Mouse (Mus musculus) adrenal gland, postnatal 10 days (tissue): ENCODE measurements around the gene Elf1. TPM values are rescaled to one million over a fixed set of nuclear protein-coding genes. Genes with fewer than 3 reads are reported as not detected.
"Not testable (repeated sequence)": the region's sequence is repeated elsewhere in the genome, so short reads cannot be mapped to it uniquely, and the experiment has no call there.

Experiments
- DNase-seq: peaks from one replicate; pipeline ENCODE4 v3.0.0; 2021; ENCODE audit warnings: mixed read lengths
- total RNA-seq, 2 experiments: library from RNA; stranded (reverse); gene quantifications; 2 replicates each; pipeline ENCODE4 v1.2.3; 2021

The Elf1 gene
- total RNA-seq, 2 experiments from 2014 or later: 24.7 to 27.4 TPM

- DNase-seq: no peak
Observed at GRCm38 (mm10) chr14:79521471-79522117, 40.6 kb downstream of the Elf1 start.

DNA sequence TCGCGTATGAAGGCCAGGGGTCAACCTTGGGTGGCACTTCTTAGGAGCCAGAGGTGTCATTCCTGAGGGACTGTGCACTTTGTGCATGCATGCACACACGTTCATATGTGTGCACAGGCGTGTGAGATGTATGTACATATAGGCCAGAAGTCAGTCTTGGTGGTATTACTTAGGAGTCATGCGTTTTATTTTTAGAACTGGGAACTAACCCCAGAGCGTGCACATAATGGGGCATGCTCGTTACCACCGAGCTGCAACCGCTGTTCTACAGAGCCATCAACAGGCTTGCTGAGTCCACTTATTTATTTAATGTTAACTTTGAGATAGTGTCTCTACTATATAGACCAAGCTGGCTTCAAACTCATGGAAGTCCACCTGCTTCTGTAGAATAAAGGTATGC lies 41.4 kb downstream of the Elf1 start:
- DNase-seq: no peak

GRCm38 (mm10) chr14:79526106-79526505 lies 45.1 kb downstream of the Elf1 start:
- not testable (repeated sequence) for DNase-seq

DNA sequence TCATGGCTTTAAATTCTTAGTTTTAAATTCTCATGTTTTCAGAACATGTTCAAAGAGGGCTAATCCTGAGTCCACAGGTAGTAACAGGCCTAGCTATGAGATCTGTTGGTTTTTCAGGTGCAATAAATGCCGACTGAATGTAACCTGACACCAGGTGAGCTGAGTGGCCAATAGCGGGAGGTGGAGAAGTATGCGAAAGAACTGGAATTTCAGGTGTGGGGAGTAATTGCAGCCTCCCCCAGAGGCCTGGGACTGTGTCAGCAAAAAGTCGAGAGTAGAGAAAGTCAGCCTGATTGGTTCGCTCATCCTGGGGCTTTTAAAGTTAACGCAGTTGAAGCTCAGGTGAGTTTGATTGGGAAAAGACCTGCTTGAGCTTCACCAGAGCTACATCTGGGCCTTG lies 46.7 kb downstream of the Elf1 start:
- no peak for DNase-seq

DNA sequence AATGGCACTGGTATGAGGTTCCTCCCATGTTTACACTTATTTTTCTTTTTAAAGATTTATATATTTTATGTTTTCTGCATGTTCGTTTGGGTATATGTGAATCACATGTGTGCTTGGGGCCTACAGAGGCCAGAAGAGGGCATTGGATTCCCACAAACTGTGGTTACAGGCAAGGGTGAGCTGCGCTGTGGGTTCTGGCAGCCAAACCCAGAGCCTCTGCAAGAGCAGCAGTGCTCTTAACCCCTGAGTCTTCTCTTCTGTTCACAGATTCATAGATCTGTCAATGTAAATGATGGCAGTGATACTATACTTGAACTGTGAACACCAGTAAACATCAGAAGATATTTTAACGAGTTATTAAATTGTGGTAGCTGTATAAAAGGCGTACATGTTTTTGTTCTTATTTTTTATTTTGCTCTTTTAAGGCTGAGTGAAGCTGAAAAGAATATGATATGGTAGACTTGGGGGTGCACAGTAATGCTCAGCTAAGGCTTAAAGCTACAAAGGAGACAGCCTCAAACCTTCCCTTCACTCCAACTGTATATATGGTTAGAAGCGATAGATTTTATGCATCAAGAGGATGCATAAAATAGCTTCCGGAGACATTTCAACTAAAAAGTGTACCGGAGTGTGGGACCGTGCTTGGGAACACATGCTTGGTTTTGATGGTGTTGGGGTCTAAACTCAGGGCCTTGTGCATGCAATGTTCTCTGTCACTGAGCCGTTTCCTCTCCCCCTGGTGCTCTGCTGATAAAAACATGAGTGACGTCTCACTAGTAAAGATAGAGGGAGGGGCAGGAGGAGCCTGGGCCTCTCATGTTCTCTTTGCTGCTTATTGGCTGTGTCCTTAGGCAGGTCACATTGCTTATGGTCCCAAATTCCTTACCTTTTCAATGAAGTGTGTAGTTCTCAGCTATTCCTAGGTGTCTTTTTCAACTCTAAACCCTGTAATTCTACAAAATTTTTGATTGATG lies 48.9 kb downstream of the Elf1 start:
- no peak for DNase-seq

GRCm38 (mm10) chr14:79530761-79531160 lies 49.8 kb downstream of the Elf1 start:
- DNase-seq: no peak

- DNase-seq: no peak
Observed at GRCm38 (mm10) chr14:79532036-79532776, 51.2 kb downstream of the Elf1 start.

DNA sequence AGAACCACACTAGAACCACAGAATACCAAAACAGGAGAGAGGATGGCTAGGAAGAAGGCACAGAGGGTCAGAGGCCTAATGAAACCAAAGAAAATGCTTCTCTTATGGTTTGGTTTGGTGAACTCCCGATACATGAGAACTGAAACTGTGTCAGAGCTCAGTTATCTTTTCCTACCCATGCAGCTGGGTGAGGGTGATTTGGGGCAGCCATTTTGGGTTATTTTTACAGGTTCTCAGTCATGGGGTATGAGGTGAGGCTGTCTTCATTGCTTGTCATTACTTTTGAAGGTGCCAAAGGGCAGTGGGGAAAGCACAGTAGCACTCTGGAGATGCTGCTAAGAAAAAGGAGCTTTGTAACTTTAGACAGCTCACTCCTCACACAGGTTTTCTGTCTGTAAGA lies 52.4 kb downstream of the Elf1 start:
- DNase-seq: no peak

DNA sequence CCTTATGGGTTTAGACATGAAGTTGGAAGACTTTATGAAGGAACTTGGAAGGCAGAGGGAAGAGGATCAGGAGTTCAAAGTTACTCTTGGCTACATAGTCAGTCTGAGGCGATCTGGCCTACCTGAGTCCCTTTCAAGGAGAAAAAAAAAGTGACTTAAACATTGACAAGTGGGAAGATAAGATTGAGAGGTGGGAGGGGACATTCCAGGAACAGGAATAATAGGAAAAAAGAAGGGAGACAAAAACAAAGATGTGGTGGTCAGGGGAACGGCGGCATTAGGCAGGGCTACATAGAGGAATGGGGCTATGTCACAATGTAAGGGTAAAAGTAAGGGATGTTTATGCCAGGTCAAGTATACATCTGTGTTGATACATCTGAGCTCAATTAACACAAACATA lies 53.2 kb downstream of the Elf1 start:
- DNase-seq: no peak

- DNase-seq: not testable (repeated sequence)
Observed at GRCm38 (mm10) chr14:79534656-79535055, 53.7 kb downstream of the Elf1 start.

DNA sequence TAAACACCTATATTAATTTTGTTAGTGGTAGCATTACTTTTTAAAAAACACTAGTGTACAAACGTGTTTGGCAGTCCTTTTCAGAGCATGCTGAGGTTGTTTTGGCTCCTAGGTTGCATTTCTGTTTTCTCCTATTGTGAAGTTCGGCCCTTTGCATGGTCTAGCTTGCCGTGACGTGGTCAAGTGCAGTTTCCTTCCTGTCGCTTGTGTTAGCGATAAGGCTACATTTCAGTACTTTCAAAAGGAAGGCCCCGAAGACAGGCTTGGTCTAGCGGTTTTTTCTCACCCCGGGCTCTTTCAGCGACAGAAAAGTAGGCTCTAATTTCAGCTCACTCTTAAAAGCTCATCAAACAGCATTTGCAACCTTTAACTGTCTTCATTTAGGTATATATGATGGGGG lies 54.3 kb downstream of the Elf1 start:
- peak; percentile 29 for DNase-seq

DNA sequence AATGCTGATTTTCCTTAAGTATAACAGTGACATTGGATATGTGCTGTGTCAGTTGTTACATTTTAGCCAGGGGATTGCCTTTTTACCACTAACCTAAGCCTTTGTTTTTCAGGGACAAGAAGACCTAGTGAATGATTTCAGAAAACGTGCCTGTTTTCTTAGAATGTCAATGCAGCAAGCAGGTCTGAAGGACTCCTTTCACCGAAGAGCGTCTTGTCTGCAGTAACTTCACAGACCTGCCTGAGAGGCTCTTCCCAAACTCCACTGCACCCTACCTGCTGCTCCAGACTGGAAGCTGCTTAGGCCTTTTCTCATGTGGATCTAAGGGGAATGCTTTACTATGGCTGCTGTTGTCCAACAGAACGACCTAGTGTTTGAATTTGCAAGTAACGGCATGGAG lies 55.0 kb downstream of the Elf1 start:
- DNase-seq: no peak

DNA sequence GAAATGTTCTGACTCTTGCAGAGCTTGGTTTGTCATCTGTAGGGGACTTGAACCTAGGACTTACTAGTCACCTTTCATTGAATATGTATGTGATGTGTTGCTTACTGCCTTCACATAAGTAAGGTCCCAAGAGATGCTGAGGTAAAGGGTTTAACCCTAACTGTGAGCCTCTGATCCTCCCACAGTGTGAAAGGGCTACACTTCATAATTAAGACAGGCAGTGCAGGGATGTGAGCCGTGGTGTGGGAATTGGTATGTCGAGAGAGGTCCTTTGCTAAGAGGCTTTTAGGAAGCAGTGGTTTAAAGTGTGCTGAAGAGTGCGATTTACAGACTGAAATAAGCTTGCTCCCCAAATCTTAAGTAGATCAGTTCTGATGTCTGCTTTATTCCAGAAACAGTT lies 55.8 kb downstream of the Elf1 start:
- DNase-seq: no peak

- DNase-seq: no peak
Observed at GRCm38 (mm10) chr14:79537463-79537862, 56.5 kb downstream of the Elf1 start.

DNA sequence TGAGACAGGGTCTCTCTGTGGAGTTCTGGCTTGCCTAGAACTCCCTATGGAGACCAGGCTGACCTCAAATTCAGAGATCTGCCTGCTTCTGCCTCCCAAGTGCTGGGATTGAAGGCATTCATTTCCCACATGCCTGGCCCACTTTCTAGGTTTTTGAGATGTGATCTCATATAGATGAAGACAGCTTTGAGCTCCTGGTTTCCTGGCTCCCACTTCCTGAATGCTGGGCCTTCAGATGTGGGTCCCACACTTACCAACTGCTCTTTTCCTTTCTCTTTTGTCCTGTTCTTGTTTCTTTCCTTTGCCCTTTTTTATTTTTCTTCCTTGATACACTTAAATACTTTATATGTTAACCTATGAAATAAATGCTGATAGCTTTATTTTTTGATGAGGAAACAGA lies 56.9 kb downstream of the Elf1 start:
- DNase-seq: no peak

GRCm38 (mm10) chr14:79541606-79542005 lies 60.6 kb downstream of the Elf1 start:
- DNase-seq: no peak

GRCm38 (mm10) chr14:79549343-79549742 lies 68.3 kb downstream of the Elf1 start:
- DNase-seq: peak; percentile 40

- no peak for DNase-seq
Observed at GRCm38 (mm10) chr14:79551929-79552328, 70.9 kb downstream of the Elf1 start.

- no peak for DNase-seq
Observed at GRCm38 (mm10) chr14:79552854-79553253, 71.9 kb downstream of the Elf1 start.

- DNase-seq: no peak
Observed at GRCm38 (mm10) chr14:79557796-79558195, 76.8 kb downstream of the Elf1 start.

GRCm38 (mm10) chr14:79562745-79563144 lies 81.8 kb downstream of the Elf1 start:
- DNase-seq: peak; percentile 66

- DNase-seq: no peak
Observed at GRCm38 (mm10) chr14:79564784-79565183, 83.8 kb downstream of the Elf1 start.
